Mouse (Mus musculus) hindbrain, embryonic 14.5 days (tissue): Measurements from ENCODE around the gene Rps6ka5. TPM values are rescaled to one million over a fixed set of nuclear protein-coding genes. Genes with fewer than 3 reads are reported as not detected.

Experiments used
- ATAC-seq: fragments of 200-750 bp; cut with Nextera tagmentation; 2 replicates; pipeline ENCODE4 v1.8.0; 2017; ENCODE audit warnings: moderate number of reproducible peaks, mild to moderate bottlenecking, moderate TSS enrichment, moderate library complexity; ENCODE audit not compliant: low FRiP score
- DNase-seq: peaks from one replicate; pipeline ENCODE4 v3.0.0-alpha.2; 2015; ENCODE audit warnings: low spot score
- H3K27ac ChIP-seq: fragments of 300-500 bp; sonication (generic); 2 replicates; pipeline ENCODE4 v1.5.1; 2014; ENCODE audit warnings: mild to moderate bottlenecking, moderate library complexity
- H3K27me3 ChIP-seq: fragments of 300-500 bp; sonication (generic); 2 replicates; pipeline ENCODE4 v1.6.1; 2014; ENCODE audit warnings: mild to moderate bottlenecking, low read length, mixed read lengths; ENCODE audit not compliant: control insufficient read depth, insufficient read depth
- H3K36me3 ChIP-seq: fragments of 300-500 bp; sonication (generic); replicated peaks from 2 replicates; pipeline ENCODE4 v1.6.1; 2014; ENCODE audit not compliant: control insufficient read depth, insufficient read depth
- H3K4me1 ChIP-seq: fragments of 300-500 bp; sonication (generic); replicated peaks from 2 replicates; pipeline ENCODE4 v1.6.1; 2014; ENCODE audit warnings: antibody characterized with exemption, low read length, mixed read lengths; ENCODE audit not compliant: control insufficient read depth, insufficient read depth
- H3K4me2 ChIP-seq: fragments of 300-500 bp; sonication (generic); replicated peaks from 2 replicates; pipeline ENCODE4 v1.6.1; 2014; ENCODE audit warnings: mild to moderate bottlenecking, moderate library complexity
- H3K4me3 ChIP-seq: fragments of 300-500 bp; sonication (generic); replicated peaks from 2 replicates; pipeline ENCODE4 v1.5.1; 2014; ENCODE audit warnings: mild to moderate bottlenecking, low read length
- H3K9ac ChIP-seq: fragments of 300-500 bp; sonication (generic); 2 replicates; pipeline ENCODE4 v1.6.1; 2014
- H3K9me3 ChIP-seq: fragments of 300-500 bp; sonication (generic); 2 replicates; pipeline ENCODE4 v1.6.1; 2016; ENCODE audit warnings: low read length; ENCODE audit not compliant: control insufficient read depth
- WGBS: fragments of 180-500 bp; shearing (Covaris S2); extraction: QIAGEN DNeasy Blood & Tissue Kit; methylation state at CpG from one replicate; pipeline ENCODE4 v1.1.7; 2014; 5-methylcytosine and 5-hydroxymethylcytosine counted together
- polyA plus RNA-seq: library from polyadenylated mRNA; unstranded; fragments of >200 nt; fragmentation: Nextera tagmentation; extraction: Ambion mirVana; gene quantifications from 2 replicates; pipeline ENCODE4 v1.2.1, GENCODE M21; 2014

Rps6ka5 gene
- polyA plus RNA-seq, 1 experiment from 2014 or later = 6.3 TPM

DNA sequence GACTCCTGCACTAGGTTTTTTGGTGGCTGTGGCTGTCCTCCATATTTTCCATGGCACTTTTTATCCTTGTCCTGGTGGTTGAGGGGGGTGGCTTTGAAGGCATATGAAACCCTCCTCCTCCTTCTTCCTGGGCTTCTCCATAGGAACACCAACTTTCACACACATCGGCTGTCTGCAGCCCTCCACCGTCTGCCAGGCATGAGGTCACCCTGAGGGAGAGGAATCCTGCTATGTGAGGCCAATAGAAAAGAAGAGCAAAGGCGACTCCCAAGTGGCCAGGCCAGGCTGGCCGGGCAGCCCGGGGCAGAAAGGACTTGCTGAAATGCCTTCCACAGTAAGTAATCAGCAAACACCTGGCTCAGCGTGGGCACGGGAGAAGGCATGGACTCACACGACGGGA is 214.1 kb downstream of the Rps6ka5 start:
- no peaks in the 10 kb centered on the region for H3K36me3 ChIP-seq
- no peaks in the 10 kb centered on the region for H3K9me3 ChIP-seq
- H3K4me1 ChIP-seq = no peaks in the 10 kb centered on the region
- H3K4me3 ChIP-seq = no peak overlapping the region
- DNase-seq (no peak), ATAC-seq (no peak)
- no peak overlapping the region for H3K27ac ChIP-seq
- no peak overlapping the region for H3K4me2 ChIP-seq
- H3K9ac ChIP-seq = no peak overlapping the region
- H3K27me3 ChIP-seq = no peaks in the 10 kb centered on the region
- WGBS = 80% methylated on average over 9 of the region's 9 CpGs

DNA sequence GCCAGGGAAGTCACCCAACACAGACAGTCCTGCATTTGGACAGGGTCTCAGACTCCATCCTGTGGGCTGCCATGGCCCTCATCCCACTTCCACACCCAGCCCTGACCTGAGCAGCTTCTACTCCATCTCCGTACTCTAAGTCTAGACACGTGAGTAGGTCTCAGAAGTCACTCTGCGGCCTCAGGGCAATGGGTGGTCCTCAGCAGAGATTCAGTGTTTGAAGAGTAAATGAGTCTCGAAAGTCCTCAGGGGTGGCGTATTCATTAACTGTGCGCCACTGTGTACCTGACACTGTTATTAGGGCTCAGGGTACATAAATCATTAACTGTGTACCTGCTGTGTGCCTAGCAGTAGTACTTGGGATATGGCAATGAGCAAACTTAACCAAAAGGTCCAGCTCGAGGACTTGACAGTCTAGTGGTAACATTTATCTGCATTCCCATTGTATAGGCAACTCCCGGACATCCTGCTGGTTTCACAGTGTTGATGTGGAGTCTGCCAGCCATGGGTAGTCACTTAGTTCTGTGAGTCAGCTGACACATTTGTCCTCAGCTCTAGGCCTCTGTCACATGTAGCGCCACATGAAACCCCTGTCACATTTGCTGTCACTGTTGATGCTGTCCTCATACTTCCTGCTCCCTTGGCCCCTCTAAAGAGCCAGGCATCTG is 217.0 kb downstream of the Rps6ka5 start:
- Histone ChIP-seq H3K27ac (no peak overlapping the region), H3K27me3 (no peaks in the 10 kb centered on the region), H3K4me3 (no peak overlapping the region), H3K36me3 (no peaks in the 10 kb centered on the region), H3K9ac (no peak overlapping the region), H3K9me3 (no peaks in the 10 kb centered on the region), H3K4me2 (no peak overlapping the region), H3K4me1 (no peaks in the 10 kb centered on the region)
- WGBS = 88% methylated on average over 9 of the region's 9 CpGs
- ATAC-seq = no peak
- no peak for DNase-seq

DNA sequence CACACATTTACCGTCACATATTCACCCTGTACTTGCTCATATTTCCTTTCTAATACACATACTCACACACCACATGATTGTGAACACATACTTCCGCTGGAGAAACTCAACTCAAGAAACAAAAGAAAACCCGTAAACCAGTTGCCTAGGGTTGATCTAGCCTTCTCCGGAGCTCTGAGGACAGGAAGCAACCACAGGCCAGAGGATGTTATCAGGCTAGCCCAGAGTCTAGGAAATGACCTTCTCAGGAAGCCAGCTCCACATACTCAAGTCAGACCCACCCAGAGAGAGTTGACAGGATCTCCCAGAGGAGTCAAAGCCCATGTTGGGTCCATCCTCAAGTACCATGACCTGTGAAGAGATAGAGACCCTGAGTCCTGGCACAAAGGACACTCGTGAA is 218.1 kb downstream of the Rps6ka5 start:
- no peaks in the 10 kb centered on the region for H3K36me3 ChIP-seq
- H3K9me3 ChIP-seq = no peaks in the 10 kb centered on the region
- no peak overlapping the region for H3K4me2 ChIP-seq
- no peak overlapping the region for H3K27ac ChIP-seq
- DNase-seq (no peak), ATAC-seq (no peak)
- no peak overlapping the region for H3K9ac ChIP-seq
- no peaks in the 10 kb centered on the region for H3K27me3 ChIP-seq
- no peaks in the 10 kb centered on the region for H3K4me1 ChIP-seq
- 91% methylated on average over 5 of the region's 5 CpGs for WGBS
- no peak overlapping the region for H3K4me3 ChIP-seq

DNA sequence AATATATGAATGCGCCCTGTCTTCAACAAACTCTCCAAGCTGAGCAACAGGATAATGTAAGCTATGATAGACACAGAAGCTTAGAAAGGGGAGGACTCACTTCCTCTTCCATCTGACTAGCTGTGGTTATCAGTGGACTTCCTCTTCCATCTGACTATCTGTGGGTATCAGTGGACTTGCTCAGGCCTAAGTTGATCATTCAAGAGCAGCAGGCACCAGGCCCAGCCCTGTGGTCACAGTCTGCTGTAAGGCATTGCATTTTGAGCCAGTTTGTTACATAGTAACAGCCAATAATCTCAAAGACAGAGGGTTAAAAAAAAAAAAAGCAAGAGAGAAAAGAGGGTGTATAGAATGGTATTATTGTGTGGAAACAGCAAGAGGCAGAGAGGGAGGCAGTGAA is 221.3 kb downstream of the Rps6ka5 start:
- Histone ChIP-seq H3K4me1 (no peaks in the 10 kb centered on the region), H3K27me3 (no peaks in the 10 kb centered on the region), H3K4me2 (no peak overlapping the region), H3K36me3 (no peaks in the 10 kb centered on the region), H3K27ac (no peak overlapping the region), H3K9me3 (no peaks in the 10 kb centered on the region), H3K9ac (no peak overlapping the region), H3K4me3 (no peak overlapping the region)
- DNase-seq (no peak), ATAC-seq (no peak)
- 100% methylated on average over 1 of the region's 1 CpGs for WGBS

GRCm38 (mm10) chr12:100504585-100504984 is 222.2 kb downstream of the Rps6ka5 start:
- Histone ChIP-seq H3K36me3 (peaks cover 5% of the 10 kb centered on the region), H3K9me3 (no peaks in the 10 kb centered on the region), H3K9ac (no peak overlapping the region), H3K4me2 (no peak overlapping the region), H3K4me3 (no peak overlapping the region), H3K4me1 (no peaks in the 10 kb centered on the region), H3K27ac (no peak overlapping the region), H3K27me3 (no peaks in the 10 kb centered on the region)
- no peak for ATAC-seq
- no peak for DNase-seq
- WGBS = 83% methylated on average over 2 of the region's 2 CpGs

- Histone ChIP-seq H3K27ac (no peak overlapping the region), H3K4me1 (no peaks in the 10 kb centered on the region), H3K4me3 (no peak overlapping the region), H3K27me3 (no peaks in the 10 kb centered on the region), H3K36me3 (peaks cover 15% of the 10 kb centered on the region), H3K4me2 (no peak overlapping the region), H3K9ac (no peak overlapping the region), H3K9me3 (no peaks in the 10 kb centered on the region)
- 88% methylated on average over 4 of the region's 4 CpGs for WGBS
- no peak for DNase-seq
- no peak for ATAC-seq
Observed at GRCm38 (mm10) chr12:100503659-100504058, 223.1 kb downstream of the Rps6ka5 start.

DNA sequence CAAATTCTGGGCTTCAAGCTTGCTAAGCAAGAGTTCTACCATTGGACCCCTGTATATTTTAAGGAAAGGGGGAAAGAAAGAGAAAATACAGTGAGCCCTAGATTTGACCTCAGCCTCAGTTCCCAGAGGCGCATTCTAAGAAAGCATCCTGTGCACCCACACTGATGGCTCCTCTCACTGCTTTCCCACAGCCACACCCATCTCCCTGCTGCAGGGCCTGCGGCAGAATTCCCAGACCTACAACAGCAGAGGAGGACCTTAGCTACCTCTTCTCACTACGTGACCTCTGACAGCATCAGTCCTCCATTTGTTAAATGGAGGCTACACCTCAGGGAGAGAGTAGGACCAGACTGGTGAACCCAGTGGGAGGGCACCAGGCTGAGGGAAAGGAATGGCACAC is 224.2 kb downstream of the Rps6ka5 start:
- H3K27ac ChIP-seq = no peak overlapping the region
- H3K4me3 ChIP-seq = no peak overlapping the region
- H3K4me2 ChIP-seq = no peak overlapping the region
- H3K9me3 ChIP-seq = no peaks in the 10 kb centered on the region
- no peaks in the 10 kb centered on the region for H3K27me3 ChIP-seq
- no peak for ATAC-seq
- no peaks in the 10 kb centered on the region for H3K4me1 ChIP-seq
- DNase-seq = no peak
- H3K36me3 ChIP-seq = peaks cover 25% of the 10 kb centered on the region
- no peak overlapping the region for H3K9ac ChIP-seq
- 87% methylated on average over 3 of the region's 3 CpGs for WGBS

DNA sequence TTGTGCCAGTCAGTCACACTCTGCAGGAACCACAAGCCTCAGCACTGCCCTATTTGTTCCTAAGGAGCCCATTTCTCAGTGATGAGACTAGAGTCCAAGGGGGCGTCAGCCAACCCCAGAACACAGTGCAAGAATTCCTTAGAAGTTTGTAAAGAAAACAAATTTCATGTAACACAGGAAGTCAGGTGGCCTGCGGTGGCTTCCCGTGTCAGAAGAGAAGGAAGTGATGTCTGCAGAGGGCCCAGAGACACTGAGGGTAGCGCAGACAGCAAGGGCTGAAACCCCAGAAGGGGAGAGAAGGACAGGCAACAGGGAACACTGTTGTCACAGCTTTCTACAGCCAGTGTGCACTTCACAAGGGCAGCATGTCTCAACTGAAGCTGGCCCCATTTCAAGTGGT is 225.5 kb downstream of the Rps6ka5 start:
- DNase-seq (no peak), ATAC-seq (no peak)
- no peaks in the 10 kb centered on the region for H3K4me1 ChIP-seq
- no peak overlapping the region for H3K9ac ChIP-seq
- no peak overlapping the region for H3K4me3 ChIP-seq
- H3K27ac ChIP-seq = no peak overlapping the region
- H3K9me3 ChIP-seq = no peaks in the 10 kb centered on the region
- no peak overlapping the region for H3K4me2 ChIP-seq
- 89% methylated on average over 4 of the region's 4 CpGs for WGBS
- H3K36me3 ChIP-seq = peaks cover 34% of the 10 kb centered on the region
- H3K27me3 ChIP-seq = no peaks in the 10 kb centered on the region

DNA sequence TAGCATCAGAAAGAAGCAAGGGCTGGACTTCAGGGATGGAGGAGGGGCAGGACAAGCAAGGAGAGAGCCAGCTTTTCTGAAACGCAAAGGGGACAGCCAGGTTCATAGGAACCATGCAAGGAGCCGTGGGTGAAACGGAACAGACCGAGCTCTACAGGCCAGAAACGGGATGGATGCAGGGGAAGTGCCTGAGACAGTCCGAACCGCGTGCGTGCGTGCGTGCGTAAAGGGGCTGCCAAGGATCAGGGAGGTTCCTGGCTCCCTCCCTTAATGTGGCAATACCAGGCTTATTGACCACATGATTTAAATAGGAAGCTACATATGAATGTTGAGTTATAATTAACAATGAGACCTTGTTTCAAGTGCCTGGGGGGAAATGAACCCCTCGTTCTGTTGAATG is 227.3 kb downstream of the Rps6ka5 start:
- Histone ChIP-seq H3K4me2 (no peak overlapping the region), H3K27me3 (no peaks in the 10 kb centered on the region), H3K9ac (no peak overlapping the region), H3K9me3 (no peaks in the 10 kb centered on the region), H3K27ac (no peak overlapping the region), H3K36me3 (peaks cover 51% of the 10 kb centered on the region), H3K4me3 (no peak overlapping the region), H3K4me1 (no peaks in the 10 kb centered on the region)
- ATAC-seq (no peak), DNase-seq (no peak)
- WGBS = 95% methylated on average over 13 of the region's 13 CpGs
